Mouse (Mus musculus) T-helper 17 cell (primary cell): ENCODE measurements around the gene Fkbp5.

Experiments used
- in situ Hi-C, 2 experiments: fragments of 300-600 bp; cut with MboI, MseI; formaldehyde crosslinking; loops; 1 replicate in 1 of 2; 2 replicates in 1 of 2; pipeline ENCODE4 v1.15.1; 2025; ENCODE audit warnings: high pct_unique_total_duplicates in 2 of 2

Fkbp5 gene

GRCm38 (mm10) chr17:28467749-28468148 is 49.6 kb downstream of the Fkbp5 start:
- in situ Hi-C loops: loop anchor here in 1 of 2 experiments (5.0 kb wide), 1 partner anchor 50 kb away; no protein-coding TSS in a partner anchor

GRCm38 (mm10) chr17:28465968-28466367 is 51.4 kb downstream of the Fkbp5 start:
- in situ Hi-C loops: loop anchor here in 1 of 2 experiments (5.0 kb wide), 1 partner anchor 49 kb away; no protein-coding TSS in a partner anchor

GRCm38 (mm10) chr17:28463701-28464443 is 53.5 kb downstream of the Fkbp5 start:
- in situ Hi-C loops: no loop called here

GRCm38 (mm10) chr17:28460388-28460787 is 56.9 kb downstream of the Fkbp5 start:
- in situ Hi-C loops: no loop called here

- in situ Hi-C loops: no loop called here
These were observed 62.2 kb downstream of the Fkbp5 start for GRCm38 (mm10) chr17:28455098-28455497.

- in situ Hi-C loops: no loop called here
These were observed 64.4 kb downstream of the Fkbp5 start for GRCm38 (mm10) chr17:28452889-28453288.

- in situ Hi-C loops: no loop called here
These were observed 65.4 kb downstream of the Fkbp5 start for GRCm38 (mm10) chr17:28451914-28452313.

GRCm38 (mm10) chr17:28451487-28451886 is 65.8 kb downstream of the Fkbp5 start:
- in situ Hi-C loops: no loop called here

- in situ Hi-C loops: no loop called here
These were observed 69.1 kb downstream of the Fkbp5 start for GRCm38 (mm10) chr17:28448225-28448624.

GRCm38 (mm10) chr17:28447789-28448188 is 69.5 kb downstream of the Fkbp5 start:
- in situ Hi-C loops: no loop called here

- in situ Hi-C loops: no loop called here
These were observed 70.5 kb downstream of the Fkbp5 start for GRCm38 (mm10) chr17:28446820-28447168.

- in situ Hi-C loops: no loop called here
These were observed 71.2 kb downstream of the Fkbp5 start for GRCm38 (mm10) chr17:28445886-28446819.

GRCm38 (mm10) chr17:28442661-28443060 is 74.7 kb downstream of the Fkbp5 start:
- in situ Hi-C loops: no loop called here

- in situ Hi-C loops: no loop called here
These were observed 78.8 kb downstream of the Fkbp5 start for GRCm38 (mm10) chr17:28438342-28439115.

- in situ Hi-C loops: no loop called here
These were observed 79.4 kb downstream of the Fkbp5 start for GRCm38 (mm10) chr17:28437938-28438337.

GRCm38 (mm10) chr17:28434921-28435485 is 82.3 kb downstream of the Fkbp5 start:
- in situ Hi-C loops: no loop called here

GRCm38 (mm10) chr17:28433029-28433428 is 84.3 kb downstream of the Fkbp5 start:
- in situ Hi-C loops: no loop called here

- in situ Hi-C loops: no loop called here
These were observed 85.4 kb downstream of the Fkbp5 start for GRCm38 (mm10) chr17:28431931-28432335.

GRCm38 (mm10) chr17:28431038-28431437 is 86.3 kb downstream of the Fkbp5 start:
- in situ Hi-C loops: no loop called here

GRCm38 (mm10) chr17:28428474-28429258 is 88.7 kb downstream of the Fkbp5 start:
- in situ Hi-C loops: loop anchor here in 1 of 2 experiments (5.0 kb wide), 1 partner anchor 49 kb away; no protein-coding TSS in a partner anchor
